Mouse (Mus musculus) E14TG2a.4 (cell line): ENCODE measurements around the gene Abca3.

Experiments
- CTCF ChIP-seq: conservative IDR thresholded peaks from 2 replicates; pipeline ENCODE4 v1.5.1; 2014; ENCODE audit warnings: low read length
- POU5F1 ChIP-seq: IDR thresholded peaks from 2 replicates; pipeline ENCODE4 v1.6.1; 2014; ENCODE audit warnings: low read length, borderline replicate concordance

DNA sequence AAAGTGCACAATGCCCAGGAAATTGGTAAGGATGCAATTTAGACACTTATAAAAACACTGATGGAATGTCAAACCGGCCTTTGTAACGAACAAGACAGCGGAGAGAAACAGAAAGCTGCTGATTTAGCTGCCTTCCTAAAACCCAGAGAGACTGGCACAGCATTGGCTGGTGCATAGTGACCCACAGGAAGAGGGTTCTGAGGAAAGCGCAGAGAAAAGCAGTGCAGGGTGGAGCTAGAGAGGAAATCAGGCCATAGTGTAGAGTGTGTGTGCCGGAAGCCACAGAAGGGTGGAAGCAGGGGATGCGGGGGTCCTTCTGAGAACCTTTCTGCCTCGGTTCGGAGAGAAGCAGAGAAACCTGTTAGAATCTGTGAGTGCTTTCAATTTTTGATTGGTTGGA, 7.1 kb upstream of the Abca3 start:
- TF ChIP-seq CTCF (no peak), POU5F1 (no peak)
